Mouse (Mus musculus) adrenal gland, adult (tissue): ENCODE measurements around the gene Cfap52.
A peak's percentile ranks its signal among the peaks of the same experiment; 100 is the strongest.

Experiments
- DNase-seq, 2 experiments: peaks; one replicate each; pipeline ENCODE4 v3.0.0; 2022 to 2023; ENCODE audit warnings: low spot score in 1 of 2; ENCODE audit not compliant: inconsistent age in 2 of 2

Cfap52 gene

GRCm38 (mm10) chr11:67926348-67927055 is 38.9 kb downstream of the Cfap52 start:
- no peak for DNase-seq

- no peak for DNase-seq
Measured at GRCm38 (mm10) chr11:67925000-67925399, 40.5 kb downstream of the Cfap52 start.

DNA sequence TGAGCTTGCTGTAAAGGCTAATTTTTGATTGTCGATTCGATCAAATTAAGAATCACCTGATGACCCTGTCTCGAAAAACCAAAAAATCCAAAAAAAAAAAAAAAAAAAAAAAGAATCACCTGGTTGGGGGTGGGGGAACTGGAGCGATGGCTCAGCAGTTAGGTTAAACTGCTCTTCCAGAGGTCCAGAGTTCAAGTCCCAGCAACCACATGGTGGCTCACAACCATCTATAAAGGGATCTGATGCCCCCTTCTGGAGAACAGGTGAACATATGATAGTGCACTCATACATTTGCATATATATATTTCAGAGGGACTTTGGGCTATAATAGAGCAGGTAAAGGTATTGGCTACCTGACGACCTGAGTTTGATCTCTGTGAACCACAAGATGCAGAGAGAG is 41.7 kb downstream of the Cfap52 start:
- DNase-seq = no peak

GRCm38 (mm10) chr11:67922755-67923125 is 42.7 kb downstream of the Cfap52 start:
- peak; percentile 54 to 79 for DNase-seq

- DNase-seq = peak; percentile 55 to 79
Measured at GRCm38 (mm10) chr11:67921827-67922754, 43.4 kb downstream of the Cfap52 start, which contains the start of gene Usp43. Usp43 (minus strand) TSS chr11:67922153.

DNA sequence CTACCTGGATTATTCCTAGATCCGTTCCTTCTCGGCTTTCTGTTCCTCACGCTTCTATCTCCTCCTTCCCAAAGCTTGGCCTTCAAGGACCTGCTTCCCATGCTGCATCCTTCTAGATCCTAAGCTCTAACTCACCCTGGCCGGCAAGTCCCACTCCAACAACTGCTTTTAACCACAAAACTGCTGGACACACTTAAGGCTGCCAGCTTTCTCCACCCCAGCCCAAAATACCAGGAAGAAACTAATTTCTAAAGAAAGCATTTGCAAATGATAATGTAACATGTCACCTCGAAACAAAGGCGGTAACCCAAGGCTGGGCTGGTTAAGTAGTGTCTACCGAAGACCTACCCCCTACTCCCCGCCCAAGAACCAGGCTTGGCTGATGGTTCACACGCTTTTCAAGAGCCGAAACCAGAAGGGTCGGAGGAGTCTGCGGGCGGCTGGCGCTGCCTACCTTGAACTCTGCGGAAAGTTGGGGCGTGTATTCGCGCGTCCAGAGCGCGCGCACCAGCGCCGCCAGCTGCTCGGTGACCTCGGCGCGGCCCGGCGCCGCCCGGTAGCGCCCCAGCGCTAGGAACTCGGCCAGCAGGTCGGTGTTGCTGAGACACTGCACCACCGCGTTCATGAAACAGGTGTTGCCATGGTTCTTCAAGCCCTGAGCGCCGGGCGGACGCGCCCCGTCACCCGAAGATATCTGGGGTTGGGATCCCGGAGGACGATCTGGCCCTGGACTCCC is 44.2 kb downstream of the Cfap52 start:
- DNase-seq = peak; percentile 37 to 76

DNA sequence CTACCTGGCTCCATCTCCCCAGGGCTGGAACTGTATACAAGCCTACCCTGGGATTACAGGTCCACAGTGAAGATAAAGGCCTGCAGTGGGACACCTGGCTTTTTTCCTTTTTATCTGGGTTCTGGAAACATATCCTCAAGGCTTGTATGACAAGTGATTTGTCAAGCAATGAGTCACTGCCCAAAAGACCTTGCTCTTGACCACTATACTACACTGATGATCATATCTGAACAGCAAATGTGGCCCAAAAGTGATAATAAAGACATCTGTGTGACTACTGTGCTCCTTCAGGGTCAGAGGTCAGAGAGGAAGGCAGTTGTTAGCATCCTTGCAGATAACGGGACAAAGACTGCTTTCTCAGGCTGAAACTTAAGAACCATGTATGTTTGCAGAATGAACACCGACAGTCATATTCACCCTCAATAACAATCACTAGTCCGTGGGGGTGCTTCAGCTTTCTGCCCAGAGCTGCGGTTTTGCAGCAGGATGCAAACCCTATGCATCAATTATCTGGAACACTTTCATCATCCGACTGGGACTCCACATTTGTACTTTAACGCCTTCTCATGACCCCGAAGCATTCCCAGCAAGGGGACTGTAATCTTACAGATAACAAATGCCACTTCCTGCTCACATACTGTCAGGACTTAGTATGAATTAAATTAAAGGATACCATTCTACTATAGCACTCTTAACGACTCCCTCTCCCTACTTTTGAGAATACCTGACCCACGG is 45.1 kb downstream of the Cfap52 start:
- peak in 1 of 2 experiments; percentile 80 for DNase-seq

- DNase-seq = peak in 1 of 2 experiments; percentile 50
Measured at GRCm38 (mm10) chr11:67919593-67919992, 45.9 kb downstream of the Cfap52 start.

DNA sequence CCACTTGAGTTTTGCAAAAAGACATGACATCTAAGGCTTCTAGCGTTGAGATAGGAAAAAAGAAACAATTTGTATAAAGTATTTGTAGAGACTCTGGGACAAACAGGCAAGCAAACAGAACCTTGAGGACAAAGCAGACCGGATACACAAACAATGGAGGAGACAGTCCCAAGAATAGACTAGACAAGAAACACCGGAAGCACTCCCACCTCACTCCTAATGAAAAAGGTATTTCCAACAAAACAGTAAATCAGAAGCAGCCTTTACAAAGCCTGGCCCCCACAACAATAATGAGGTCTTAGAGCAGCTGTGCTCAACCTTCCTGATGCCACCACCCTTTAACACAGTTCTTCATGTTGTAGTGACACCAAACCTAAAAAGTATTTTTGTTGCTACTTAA is 48.3 kb downstream of the Cfap52 start:
- no peak for DNase-seq

GRCm38 (mm10) chr11:67911074-67911473 is 54.4 kb downstream of the Cfap52 start:
- no peak for DNase-seq

- no peak for DNase-seq
Measured at GRCm38 (mm10) chr11:67903756-67904155, 61.7 kb downstream of the Cfap52 start.

GRCm38 (mm10) chr11:67897064-67897560 is 68.3 kb downstream of the Cfap52 start:
- DNase-seq = peak; percentile 95 to 98

- DNase-seq = no peak
Measured at GRCm38 (mm10) chr11:67895641-67896040, 69.8 kb downstream of the Cfap52 start.

DNA sequence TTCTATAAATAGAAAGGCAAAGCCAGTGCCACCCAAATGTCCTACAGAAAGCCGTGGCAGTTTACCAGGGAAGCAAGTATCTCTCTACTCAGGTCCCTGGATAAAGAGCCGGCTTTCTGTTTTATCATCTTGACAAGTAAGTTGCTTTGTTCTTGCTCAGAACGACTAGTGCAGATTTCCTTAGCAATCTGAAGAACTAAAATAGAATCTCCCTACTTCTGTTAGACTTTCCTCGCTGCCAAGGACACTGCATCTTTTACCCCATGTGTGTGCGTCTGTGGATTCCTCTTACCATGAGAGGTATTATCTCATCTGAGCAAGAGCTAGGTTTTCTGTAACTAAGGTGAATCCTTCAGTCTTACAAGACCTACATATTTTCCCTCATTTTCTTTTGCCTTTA is 76.9 kb downstream of the Cfap52 start:
- DNase-seq = no peak

- DNase-seq = no peak
Measured at GRCm38 (mm10) chr11:67885921-67886320, 79.5 kb downstream of the Cfap52 start.
